22 mouse cellular contexts compared by ENCODE assay signal in the genomic region with DNA sequence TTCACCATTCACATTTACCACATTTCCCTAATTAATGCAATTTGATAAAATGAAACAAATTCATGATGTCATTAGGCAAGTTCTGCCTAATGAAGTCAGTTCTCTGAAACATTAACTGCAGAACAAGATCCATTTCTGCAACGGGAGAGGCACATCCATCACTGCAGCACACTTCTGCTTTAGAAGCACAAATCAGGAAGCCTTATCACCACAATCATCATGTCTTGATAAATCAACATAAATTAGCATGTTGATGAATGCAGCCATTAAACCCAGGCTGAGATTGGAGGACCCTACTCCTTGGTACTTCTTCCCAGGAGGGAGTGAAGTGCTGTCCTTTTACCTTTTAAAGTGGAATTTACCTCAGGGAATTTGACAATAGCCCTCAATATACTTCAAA.
DNase-seq lines count a peak whose midpoint lies in the region; ATAC-seq and TF ChIP-seq lines count a peak whose summit lies in the region.
"Had no signal": no experiment of that assay in that cellular context is flagged by ENCODE, and none has a peak within 500 bp of the region (broad histone marks: within the 10 kb centered on the region; RNA-seq: fewer than 3 reads in every experiment).

No protein-coding gene starts in this region.

- no peaks in the 10 kb centered on the region for H3K4me1 ChIP-seq in forebrain, embryonic 13.5 days
- no peaks in the 10 kb centered on the region for H3K4me1 ChIP-seq in forebrain, embryonic 12.5 days
- H3K4me1 ChIP-seq in hindbrain, embryonic 12.5 days: no peaks in the 10 kb centered on the region
- no peaks in the 10 kb centered on the region for H3K4me1 ChIP-seq in hindbrain, embryonic 13.5 days (replicated peaks)
- H3K4me1 ChIP-seq in forebrain, postnatal 0 days (ENCODE audit: insufficient read depth): no peaks in the 10 kb centered on the region
- H3K4me1 ChIP-seq in kidney, embryonic 14.5 days (ENCODE audit: control insufficient read depth, insufficient read depth, low read length): no peaks in the 10 kb centered on the region
- H3K4me1 ChIP-seq: embryonic facial prominence, embryonic 10.5 days; heart, embryonic 12.5 days; hindbrain, embryonic 15.5 days had no signal

- H3K4me2 ChIP-seq in forebrain, embryonic 13.5 days: no peak overlapping the region
- H3K4me2 ChIP-seq in forebrain, embryonic 12.5 days: no peak overlapping the region
- H3K4me2 ChIP-seq in hindbrain, embryonic 12.5 days (replicated peaks): no peak overlapping the region
- H3K4me2 ChIP-seq in hindbrain, embryonic 13.5 days: no peak overlapping the region
- no peak overlapping the region for H3K4me2 ChIP-seq in forebrain, postnatal 0 days (ENCODE audit: low read depth)
- H3K4me2 ChIP-seq in kidney, embryonic 14.5 days (replicated peaks; ENCODE audit: low read depth, low read length): no peak overlapping the region
- H3K4me2 ChIP-seq: heart, embryonic 12.5 days; hindbrain, embryonic 15.5 days had no signal

- no peak overlapping the region for H3K9ac ChIP-seq in forebrain, embryonic 13.5 days
- no peak overlapping the region for H3K9ac ChIP-seq in forebrain, embryonic 12.5 days
- no peak overlapping the region for H3K9ac ChIP-seq in hindbrain, embryonic 12.5 days
- H3K9ac ChIP-seq in hindbrain, embryonic 13.5 days: no peak overlapping the region
- H3K9ac ChIP-seq in forebrain, postnatal 0 days: no peak overlapping the region
- no peak overlapping the region for H3K9ac ChIP-seq in kidney, embryonic 14.5 days (ENCODE audit: low read depth, low read length)
- H3K9ac ChIP-seq: heart, embryonic 12.5 days; hindbrain, embryonic 15.5 days had no signal

- no peak for TF ChIP-seq CTCF in forebrain, postnatal 0 days (IDR thresholded peaks at IDR 0.05; ENCODE audit: low read depth)

- no peaks in the 10 kb centered on the region for H3K27me3 ChIP-seq in forebrain, embryonic 13.5 days
- H3K27me3 ChIP-seq in forebrain, embryonic 12.5 days: no peaks in the 10 kb centered on the region
- no peaks in the 10 kb centered on the region for H3K27me3 ChIP-seq in hindbrain, embryonic 12.5 days
- no peaks in the 10 kb centered on the region for H3K27me3 ChIP-seq in hindbrain, embryonic 13.5 days
- H3K27me3 ChIP-seq in forebrain, postnatal 0 days (ENCODE audit: insufficient read depth, low read length): no peaks in the 10 kb centered on the region
- no peaks in the 10 kb centered on the region for H3K27me3 ChIP-seq in kidney, embryonic 14.5 days (ENCODE audit: control insufficient read depth, insufficient read depth, low read length)
- H3K27me3 ChIP-seq: heart, embryonic 12.5 days; hindbrain, embryonic 15.5 days had no signal

- 31% methylated on average over 1 of the region's 1 CpGs for WGBS in forebrain, embryonic 13.5 days
- 54% methylated on average over 1 of the region's 1 CpGs for WGBS in forebrain, embryonic 12.5 days
- WGBS in hindbrain, embryonic 12.5 days: 60% methylated on average over 1 of the region's 1 CpGs
- 40% methylated on average over 1 of the region's 1 CpGs for WGBS in hindbrain, embryonic 13.5 days
- WGBS in forebrain, postnatal 0 days: 16% methylated on average over 1 of the region's 1 CpGs
- WGBS in kidney, embryonic 14.5 days: 36% methylated on average over 1 of the region's 1 CpGs

- H3K4me3 ChIP-seq in forebrain, embryonic 13.5 days: no peak overlapping the region
- no peak overlapping the region for H3K4me3 ChIP-seq in forebrain, embryonic 12.5 days (replicated peaks)
- no peak overlapping the region for H3K4me3 ChIP-seq in hindbrain, embryonic 12.5 days
- no peak overlapping the region for H3K4me3 ChIP-seq in hindbrain, embryonic 13.5 days
- no peak overlapping the region for H3K4me3 ChIP-seq in forebrain, postnatal 0 days (ENCODE audit: low read depth, low read length)
- H3K4me3 ChIP-seq in kidney, embryonic 14.5 days (ENCODE audit: low read length): no peak overlapping the region
- H3K4me3 ChIP-seq: embryonic facial prominence, embryonic 10.5 days; gastrocnemius, adult 2 months; heart, embryonic 12.5 days; hindbrain, embryonic 15.5 days had no signal

- ATAC-seq in forebrain, embryonic 13.5 days: peak; percentile 84
- ATAC-seq in forebrain, embryonic 12.5 days (ENCODE audit: low FRiP score): no peak
- ATAC-seq in hindbrain, embryonic 12.5 days (ENCODE audit: low FRiP score): peak; percentile 52; the same call in 1 of the 2 replicates
- no peak; the same call in 1 of the 2 replicates for ATAC-seq in hindbrain, embryonic 13.5 days (ENCODE audit: low FRiP score)
- ATAC-seq in forebrain, postnatal 0 days: peak; percentile 29; the same call in 1 of the 2 replicates
- ATAC-seq in kidney, embryonic 14.5 days (ENCODE audit: low FRiP score, low TSS enrichment): no peak
- ATAC-seq: activated CD4-positive, CD25-positive, alpha-beta regulatory T cell, adult 4 months; CD4-positive, CD25-positive, alpha-beta regulatory T cell, adult 4 months; inflammation-experienced regulatory T-cells, adult 6 months; intestine, postnatal 0 days had no signal

- no peaks in the 10 kb centered on the region for H3K36me3 ChIP-seq in forebrain, embryonic 13.5 days (ENCODE audit: poor library complexity, severe bottlenecking)
- no peaks in the 10 kb centered on the region for H3K36me3 ChIP-seq in forebrain, embryonic 12.5 days (replicated peaks)
- H3K36me3 ChIP-seq in hindbrain, embryonic 12.5 days: no peaks in the 10 kb centered on the region
- H3K36me3 ChIP-seq in hindbrain, embryonic 13.5 days: no peaks in the 10 kb centered on the region
- H3K36me3 ChIP-seq in forebrain, postnatal 0 days (ENCODE audit: insufficient read depth): no peaks in the 10 kb centered on the region
- H3K36me3 ChIP-seq in kidney, embryonic 14.5 days (ENCODE audit: control insufficient read depth, insufficient read depth, low read length): no peaks in the 10 kb centered on the region
- H3K36me3 ChIP-seq: embryonic facial prominence, embryonic 10.5 days; G1E; heart, embryonic 12.5 days; hindbrain, embryonic 15.5 days had no signal

- peaks cover 4% of the 10 kb centered on the region; the same call in 1 of the 2 replicates for H3K9me3 ChIP-seq in forebrain, embryonic 13.5 days (replicated peaks)
- H3K9me3 ChIP-seq in forebrain, embryonic 12.5 days: no peaks in the 10 kb centered on the region
- no peaks in the 10 kb centered on the region; the same call in 1 of the 2 replicates for H3K9me3 ChIP-seq in hindbrain, embryonic 12.5 days (replicated peaks)
- no peaks in the 10 kb centered on the region for H3K9me3 ChIP-seq in hindbrain, embryonic 13.5 days
- H3K9me3 ChIP-seq in forebrain, postnatal 0 days (ENCODE audit: low read length): no peaks in the 10 kb centered on the region
- no peaks in the 10 kb centered on the region for H3K9me3 ChIP-seq in kidney, embryonic 14.5 days (ENCODE audit: control insufficient read depth, low read length)
- H3K9me3 ChIP-seq: embryonic facial prominence, embryonic 10.5 days; G1E; heart, embryonic 12.5 days; hindbrain, embryonic 15.5 days had no signal

- DNase-seq in R1 (ENCODE audit: low read depth, low spot score): peak; percentile 18
- DNase-seq in forebrain, postnatal 0 days: no peak
- DNase-seq: adrenal gland, postnatal 14 days; B cell, adult 2 months; cerebellum, adult 18-20 months; cerebellum, adult 9-11 months; gastrocnemius, adult 2 months; gastrocnemius, postnatal 25 days; kidney, adult 8-10 months had no signal

- H3K27ac ChIP-seq in forebrain, embryonic 13.5 days: no peak overlapping the region
- H3K27ac ChIP-seq in forebrain, embryonic 12.5 days: no peak overlapping the region
- no peak overlapping the region for H3K27ac ChIP-seq in hindbrain, embryonic 12.5 days
- no peak overlapping the region for H3K27ac ChIP-seq in hindbrain, embryonic 13.5 days
- no peak overlapping the region for H3K27ac ChIP-seq in forebrain, postnatal 0 days (ENCODE audit: low read depth, low read length)
- H3K27ac ChIP-seq in kidney, embryonic 14.5 days (ENCODE audit: low read depth, low read length): no peak overlapping the region
- H3K27ac ChIP-seq: embryonic facial prominence, embryonic 10.5 days; gastrocnemius, adult 2 months; hindbrain, embryonic 15.5 days had no signal

Comparison
In these comparisons a context has a peak if more than half of its experiments do, and no peak if none do; other contexts are left out.
1. ATAC-seq: peak in forebrain, embryonic 13.5 days (single experiment), hindbrain, embryonic 12.5 days (single experiment) and forebrain, postnatal 0 days (single experiment); none in forebrain, embryonic 12.5 days (single experiment), hindbrain, embryonic 13.5 days (single experiment) and kidney, embryonic 14.5 days (single experiment).